Mouse (Mus musculus) intestine, embryonic 15.5 days (tissue): ENCODE results near the gene Evi5. TPM values are rescaled to one million over a fixed set of nuclear protein-coding genes. Genes with fewer than 3 reads are reported as not detected.

ENCODE experiments used
- ATAC-seq: fragments of 200-750 bp; cut with Nextera tagmentation; 2 replicates; pipeline ENCODE4 v1.8.0; 2017; ENCODE audit warnings: moderate TSS enrichment, moderate library complexity
- H3K27ac ChIP-seq: fragments of 300-500 bp; sonication (generic); 2 replicates; pipeline ENCODE4 v1.5.1; 2015; ENCODE audit warnings: mild to moderate bottlenecking, inconsistent platforms
- H3K27me3 ChIP-seq: fragments of 300-500 bp; sonication (generic); replicated peaks from 2 replicates; pipeline ENCODE4 v1.6.1; 2015; ENCODE audit warnings: inconsistent platforms
- H3K36me3 ChIP-seq: fragments of 300-500 bp; sonication (generic); 2 replicates; pipeline ENCODE4 v1.6.1; 2015; ENCODE audit warnings: inconsistent platforms
- H3K4me1 ChIP-seq: fragments of 300-500 bp; sonication (generic); replicated peaks from 2 replicates; pipeline ENCODE4 v1.6.1; 2015; ENCODE audit warnings: inconsistent platforms
- H3K4me2 ChIP-seq: fragments of 300-500 bp; sonication (generic); replicated peaks from 2 replicates; pipeline ENCODE4 v1.6.1; 2015; ENCODE audit warnings: mild to moderate bottlenecking, inconsistent platforms
- H3K4me3 ChIP-seq: fragments of 300-500 bp; sonication (generic); replicated peaks from 2 replicates; pipeline ENCODE4 v1.5.1; 2015; ENCODE audit warnings: inconsistent platforms
- H3K9ac ChIP-seq: fragments of 300-500 bp; sonication (generic); 2 replicates; pipeline ENCODE4 v1.6.1; 2015; ENCODE audit warnings: inconsistent platforms
- H3K9me3 ChIP-seq: fragments of 300-500 bp; sonication (generic); 2 replicates; pipeline ENCODE4 v1.6.1; 2016; ENCODE audit warnings: inconsistent platforms
- WGBS: fragments of 180-500 bp; shearing (Covaris S2); methylation state at CpG from one replicate; pipeline ENCODE4 v1.1.7; 2015; 5-methylcytosine and 5-hydroxymethylcytosine counted together
- polyA plus RNA-seq: library from polyadenylated mRNA; unstranded; fragments of >200 nt; fragmentation: Nextera tagmentation; extraction: Ambion mirVana; gene quantifications from 2 replicates; pipeline ENCODE4 v1.2.1, GENCODE M21; 2015

The Evi5 gene
- polyA plus RNA-seq, 1 experiment from 2014 or later: 66.3 TPM

GRCm38 (mm10) chr5:107726281-107727006, 148.5 kb downstream of the Evi5 start:
- H3K9ac ChIP-seq: no peak overlapping the region
- peaks cover 72% of the 10 kb centered on the region for H3K27me3 ChIP-seq

DNA sequence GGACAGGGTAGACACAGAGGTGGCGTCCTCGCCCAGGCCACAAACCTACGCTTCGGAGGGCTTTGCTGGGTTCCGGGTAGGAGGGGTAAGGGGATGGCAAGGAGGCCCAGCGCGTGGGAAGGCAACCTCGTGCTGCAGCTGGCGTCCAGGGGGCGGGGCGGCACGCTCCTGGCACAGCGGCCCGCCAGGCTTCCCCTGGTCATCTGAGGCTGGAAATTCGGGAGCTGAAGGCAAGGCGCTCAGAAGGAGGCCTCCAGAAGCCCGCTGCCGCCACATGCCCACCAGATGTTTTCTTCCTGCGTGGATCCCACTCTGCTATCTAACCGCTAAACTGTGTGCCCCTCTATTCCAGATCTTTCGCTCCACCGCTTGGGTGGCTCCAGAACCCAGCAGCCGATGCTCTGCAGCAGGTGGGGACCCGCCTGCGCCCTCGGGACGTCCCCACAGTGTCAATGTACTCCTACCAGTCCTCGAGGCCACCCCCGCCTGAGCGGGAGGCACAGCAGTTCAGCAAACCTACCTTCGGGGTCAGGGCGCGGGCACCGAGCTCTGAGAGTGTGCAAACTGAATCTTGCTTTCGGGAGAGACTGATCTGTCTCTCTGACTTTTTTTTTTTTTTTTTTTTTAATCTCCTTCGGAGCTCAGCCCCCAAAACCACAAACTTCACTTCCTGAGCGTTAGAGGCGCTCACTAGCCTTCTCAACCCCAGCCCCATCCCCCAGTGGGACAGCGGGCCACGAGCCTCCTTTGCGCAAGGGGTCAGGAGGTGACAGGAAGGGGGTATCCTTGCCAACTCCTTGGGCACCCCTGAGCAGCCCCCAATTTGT, 149.3 kb downstream of the Evi5 start, which contains the start of gene Gfi1:
Gene Gfi1, minus strand, starts transcription at position 602 of the 827 bp plus-strand sequence.
- Histone ChIP-seq H3K9me3 (no peaks in the 10 kb centered on the region), H3K4me1 (peaks cover 50% of the 10 kb centered on the region), H3K9ac (peak within 1 kb of the TSS; percentile 20), H3K27ac (no peak within 1 kb of the TSS), H3K27me3 (peaks cover 80% of the 10 kb centered on the region), H3K4me2 (peak within 1 kb of the TSS; percentile 65), H3K4me3 (peak within 1 kb of the TSS; percentile 35), H3K36me3 (no peaks in the 10 kb centered on the region)
- 2% methylated on average over 41 of the region's 41 CpGs for WGBS
- ATAC-seq: peak; percentile 48

More at GRCm38 (mm10) chr5:107726281-107727006, 148.5 kb downstream of the Evi5 start:
- under 1% methylated on average over 57 of the region's 57 CpGs for WGBS
- Histone ChIP-seq H3K4me2 (peak overlapping the region; percentile 65), H3K36me3 (no peaks in the 10 kb centered on the region), H3K9me3 (no peaks in the 10 kb centered on the region), H3K4me3 (peak overlapping the region; percentile 35), H3K4me1 (peaks cover 42% of the 10 kb centered on the region), H3K27ac (no peak overlapping the region)
- no peak for ATAC-seq

- H3K9me3 ChIP-seq: no peaks in the 10 kb centered on the region
- under 1% methylated on average over 52 of the region's 52 CpGs for WGBS
- H3K36me3 ChIP-seq: no peaks in the 10 kb centered on the region
- H3K9ac ChIP-seq: peak overlapping the region; percentile 20
- ATAC-seq: peak; percentile 35
- H3K27me3 ChIP-seq: peaks cover 88% of the 10 kb centered on the region
- H3K4me2 ChIP-seq: peak overlapping the region; percentile 65
- peaks cover 54% of the 10 kb centered on the region for H3K4me1 ChIP-seq
- H3K27ac ChIP-seq: no peak overlapping the region
- peak overlapping the region; percentile 35 for H3K4me3 ChIP-seq
Measured at GRCm38 (mm10) chr5:107724661-107725434, 150.1 kb downstream of the Evi5 start.

- peak overlapping the region; percentile 65 for H3K4me2 ChIP-seq
- H3K9ac ChIP-seq: 0 out of 2 replicates have a peak overlapping the region, but pooled peaks have one; percentile 2
- H3K27ac ChIP-seq: no peak overlapping the region
- H3K4me1 ChIP-seq: peaks cover 54% of the 10 kb centered on the region
- peak overlapping the region; percentile 35 for H3K4me3 ChIP-seq
- peak; percentile 48 for ATAC-seq
- H3K36me3 ChIP-seq: no peaks in the 10 kb centered on the region
- WGBS: 1% methylated on average over 49 of the region's 49 CpGs
- no peaks in the 10 kb centered on the region for H3K9me3 ChIP-seq
- H3K27me3 ChIP-seq: peaks cover 90% of the 10 kb centered on the region
Measured at GRCm38 (mm10) chr5:107723541-107724511, 151.1 kb downstream of the Evi5 start.

- Histone ChIP-seq H3K9me3 (no peaks in the 10 kb centered on the region), H3K27me3 (peaks cover 83% of the 10 kb centered on the region), H3K9ac (no peak overlapping the region), H3K36me3 (no peaks in the 10 kb centered on the region), H3K4me2 (peak overlapping the region; percentile 65), H3K4me3 (peak overlapping the region; percentile 35), H3K27ac (no peak overlapping the region), H3K4me1 (peaks cover 54% of the 10 kb centered on the region)
- 2% methylated on average over 34 of the region's 34 CpGs for WGBS
- no peak for ATAC-seq
Measured at GRCm38 (mm10) chr5:107722661-107723532, 152.0 kb downstream of the Evi5 start.

DNA sequence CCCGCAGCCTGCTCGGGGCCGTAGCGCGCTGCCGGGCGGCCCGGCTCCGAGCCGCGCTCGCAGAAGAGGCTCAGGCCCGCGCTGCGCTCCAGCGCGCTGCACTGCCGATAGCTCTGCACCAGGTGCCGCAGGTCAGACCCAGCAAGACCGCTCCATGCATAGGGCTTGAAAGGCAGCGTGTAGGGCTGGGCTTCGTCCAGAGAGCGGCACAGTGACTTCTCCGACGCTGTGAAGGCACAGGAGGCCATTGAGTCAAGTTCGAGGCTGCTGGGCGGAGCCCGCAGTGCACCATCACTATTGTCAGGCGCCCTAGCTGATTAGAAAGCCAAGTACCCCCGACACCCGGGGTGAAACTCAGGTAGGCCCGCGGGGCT, 153.3 kb downstream of the Evi5 start:
- Histone ChIP-seq H3K27me3 (peaks cover 83% of the 10 kb centered on the region), H3K4me2 (peak overlapping the region; percentile 90), H3K27ac (no peak overlapping the region), H3K9me3 (no peaks in the 10 kb centered on the region), H3K36me3 (no peaks in the 10 kb centered on the region), H3K9ac (peak overlapping the region; percentile 32), H3K4me3 (peak overlapping the region; percentile 42), H3K4me1 (peaks cover 52% of the 10 kb centered on the region)
- ATAC-seq: peak; percentile 30; the same call in 1 of the 2 replicates
- under 1% methylated on average over 33 of the region's 33 CpGs for WGBS

DNA sequence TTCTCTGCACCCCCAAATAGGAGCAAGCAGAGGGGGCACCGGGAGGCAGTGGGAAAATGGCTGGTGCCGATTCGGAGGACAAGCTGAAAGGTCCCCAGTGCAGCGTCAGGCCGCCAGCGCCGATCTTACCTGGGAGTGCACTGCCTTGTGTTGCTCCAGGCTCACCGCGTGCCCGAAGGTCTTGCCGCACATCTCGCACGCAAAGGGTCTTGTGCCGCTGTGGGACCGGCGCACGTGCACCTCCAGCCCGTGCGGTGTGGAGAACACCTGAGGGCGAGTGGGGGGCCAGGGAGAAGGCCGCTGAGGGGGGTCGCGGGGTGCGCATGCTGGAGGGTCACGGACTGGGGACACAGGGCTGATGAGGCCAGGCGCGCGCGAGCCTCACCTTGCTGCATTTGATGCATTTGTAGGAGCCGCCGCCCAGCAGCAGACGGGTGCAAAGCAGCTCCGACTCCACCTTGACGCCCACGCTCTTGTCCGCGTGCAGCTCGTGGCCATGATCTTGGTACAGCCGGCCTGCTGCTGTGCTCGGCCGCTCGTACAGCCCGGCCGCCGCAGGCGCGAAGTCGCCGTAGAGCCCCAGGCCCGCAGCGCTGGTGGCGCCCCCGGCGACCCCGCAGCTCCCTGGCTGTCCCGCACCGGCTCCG, 153.8 kb downstream of the Evi5 start:
- Histone ChIP-seq H3K4me2 (peak overlapping the region; percentile 90), H3K4me3 (peak overlapping the region; percentile 42), H3K4me1 (peaks cover 47% of the 10 kb centered on the region), H3K9me3 (no peaks in the 10 kb centered on the region), H3K9ac (peak overlapping the region; percentile 32), H3K36me3 (no peaks in the 10 kb centered on the region), H3K27me3 (peaks cover 78% of the 10 kb centered on the region), H3K27ac (no peak overlapping the region)
- 2% methylated on average over 58 of the region's 58 CpGs for WGBS
- peak; percentile 23; the same call in 1 of the 2 replicates for ATAC-seq

DNA sequence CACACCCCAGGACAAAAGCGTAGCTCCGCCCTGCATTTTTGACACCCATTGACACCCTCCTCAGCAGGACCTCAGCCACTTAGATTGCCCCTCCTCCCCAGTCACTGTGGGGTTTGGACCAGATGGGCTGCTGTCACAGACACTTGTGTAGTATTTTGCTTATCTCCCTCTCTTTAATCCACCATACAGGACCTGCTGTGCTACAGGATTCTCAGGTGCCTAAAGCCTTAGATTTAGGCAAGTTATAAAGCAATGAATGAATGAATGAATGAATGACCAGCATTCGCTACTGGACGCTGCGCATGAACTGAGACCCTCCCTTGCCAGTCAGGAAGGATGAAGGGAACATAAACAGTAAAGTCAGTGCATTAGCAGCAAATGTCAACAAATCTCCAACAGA, 154.4 kb downstream of the Evi5 start:
- H3K4me3 ChIP-seq: peak overlapping the region; percentile 42
- ATAC-seq: no peak
- WGBS: 6% methylated on average over 5 of the region's 5 CpGs
- H3K4me2 ChIP-seq: peak overlapping the region; percentile 90; the same call in 1 of the 2 replicates
- no peak overlapping the region for H3K27ac ChIP-seq
- H3K4me1 ChIP-seq: peaks cover 41% of the 10 kb centered on the region
- no peaks in the 10 kb centered on the region for H3K36me3 ChIP-seq
- no peak overlapping the region for H3K9ac ChIP-seq
- peaks cover 73% of the 10 kb centered on the region for H3K27me3 ChIP-seq
- no peaks in the 10 kb centered on the region for H3K9me3 ChIP-seq

DNA sequence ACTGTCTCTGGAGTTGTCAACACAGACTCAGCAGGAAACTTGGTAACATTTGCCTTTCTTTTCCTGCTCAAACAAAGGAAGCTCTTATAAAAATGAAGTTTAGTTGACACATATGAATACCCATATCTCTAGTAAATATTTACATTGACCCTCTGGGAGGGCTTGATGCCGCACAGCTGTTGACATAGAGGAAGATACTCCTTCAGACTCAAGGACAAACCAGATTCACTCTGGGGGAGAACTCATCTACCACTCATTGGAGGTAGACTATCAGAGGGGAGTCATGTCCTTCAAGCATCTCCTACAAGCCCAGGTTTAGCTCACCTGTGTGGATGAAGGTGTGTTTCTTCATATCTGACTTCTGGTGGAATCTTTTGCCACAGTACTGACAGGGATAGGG, 155.1 kb downstream of the Evi5 start:
- Histone ChIP-seq H3K9ac (no peak overlapping the region), H3K36me3 (no peaks in the 10 kb centered on the region), H3K9me3 (no peaks in the 10 kb centered on the region), H3K27me3 (peaks cover 66% of the 10 kb centered on the region), H3K4me3 (no peak overlapping the region), H3K4me2 (no peak overlapping the region), H3K27ac (no peak overlapping the region), H3K4me1 (peaks cover 33% of the 10 kb centered on the region)
- WGBS: 10% methylated on average over 1 of the region's 1 CpGs
- ATAC-seq: no peak

- Histone ChIP-seq H3K4me1 (peaks cover 29% of the 10 kb centered on the region), H3K36me3 (no peaks in the 10 kb centered on the region), H3K4me2 (no peak overlapping the region), H3K9me3 (no peaks in the 10 kb centered on the region), H3K9ac (no peak overlapping the region), H3K27me3 (peaks cover 60% of the 10 kb centered on the region), H3K4me3 (no peak overlapping the region), H3K27ac (no peak overlapping the region)
- WGBS: 14% methylated on average over 3 of the region's 3 CpGs
- ATAC-seq: no peak
Measured at GRCm38 (mm10) chr5:107719209-107719608, 155.7 kb downstream of the Evi5 start.
